Mouse (Mus musculus): ENCODE results near the gene Mast4.

DNA sequence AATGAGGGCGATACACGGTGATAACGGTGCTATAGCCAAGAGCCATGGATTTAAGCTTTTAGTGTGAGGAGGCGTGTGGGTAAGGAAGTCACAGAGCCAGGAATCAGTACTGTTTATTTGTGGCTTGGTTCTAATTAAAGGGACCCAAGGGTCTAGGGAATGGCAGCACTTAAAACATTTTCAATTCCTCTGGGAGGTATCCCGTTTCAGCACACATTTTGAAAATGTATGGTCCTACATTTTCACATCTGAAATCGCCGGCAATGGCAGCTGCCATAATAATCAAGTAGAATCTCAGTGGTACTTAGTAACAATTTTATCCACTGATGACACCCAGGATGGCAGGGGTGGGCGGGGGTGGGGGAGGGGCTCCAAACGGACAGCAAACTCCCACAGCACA lies 531.1 kb downstream of the Mast4 start:
- no peak for TF ChIP-seq CTCF (IDR thresholded peaks at IDR 0.05; ENCODE audit: low read depth)
- TF ChIP-seq EP300 (IDR thresholded peaks at IDR 0.05; ENCODE audit: low read depth) = no peak

Measured in liver, embryonic 14.5 days (tissue).